Mouse (Mus musculus) brown adipose tissue, adult 24 weeks (tissue): Measurements from ENCODE around the gene Serpinc1. TPM values are rescaled to one million over a fixed set of nuclear protein-coding genes. Genes with fewer than 3 reads are reported as not detected.

ENCODE experiments used
- polyA plus RNA-seq: library from polyadenylated mRNA; stranded (reverse); fragments of >200 nt; gene quantifications from 2 replicates; pipeline ENCODE4 v1.2.4, GENCODE M21; 2012; ENCODE audit not compliant: missing spikeins, insufficient read depth, insufficient read length

Gene Serpinc1
- polyA plus RNA-seq, 1 experiment = 3.2 TPM

Other genes with a start within 250 kb of the Serpinc1 start
- gene Rabgap1l, start 185.4 kb upstream of the Serpinc1 start, polyA plus RNA-seq = 24.3 and 26.9 TPM in 2 replicates
- gene Rc3h1, start 72.2 kb upstream of the Serpinc1 start, polyA plus RNA-seq = 13.5 and 13.6 TPM in 2 replicates
- gene Zbtb37, start 56.3 kb downstream of the Serpinc1 start, polyA plus RNA-seq = 1.9 and 2.6 TPM in 2 replicates
- 27.5 and 31.3 TPM in 2 replicates for gene Dars2, start 92.1 kb downstream of the Serpinc1 start, polyA plus RNA-seq
- gene Cenpl, start 92.1 kb downstream of the Serpinc1 start, polyA plus RNA-seq = 1.3 and 1.5 TPM in 2 replicates
- gene Klhl20, start 152.9 kb downstream of the Serpinc1 start, polyA plus RNA-seq = 6.7 and 7.8 TPM in 2 replicates
- not detected in 2 replicates for gene Ankrd45, start 164.1 kb downstream of the Serpinc1 start, polyA plus RNA-seq
- not detected in 2 replicates for gene Tex50, start 180.7 kb downstream of the Serpinc1 start, polyA plus RNA-seq